Mouse (Mus musculus) adrenal gland, postnatal 4 days (tissue): ENCODE measurements around the gene Mrps14. TPM values are rescaled to one million over a fixed set of nuclear protein-coding genes. Genes with fewer than 3 reads are reported as not detected.

Source experiments
- DNase-seq, 2 experiments: peaks; one replicate each; pipeline ENCODE4 v3.0.0; 2021 to 2022; ENCODE audit warnings: low spot score in 2 of 2, mixed read lengths in 2 of 2
- total RNA-seq, 2 experiments: library from RNA; stranded (reverse); gene quantifications; 2 replicates each; pipeline ENCODE4 v1.2.3; 2021

The Mrps14 gene
- total RNA-seq, 2 experiments from 2014 or later = 85.5 to 87.2 TPM

- no peak for DNase-seq
Observed at GRCm38 (mm10) chr1:160224093-160224492, 29.1 kb downstream of the Mrps14 start.

- DNase-seq = no peak
Observed at GRCm38 (mm10) chr1:160227196-160227595, 32.2 kb downstream of the Mrps14 start.

GRCm38 (mm10) chr1:160227850-160228249 is 32.8 kb downstream of the Mrps14 start:
- DNase-seq = no peak

- DNase-seq = no peak
Observed at GRCm38 (mm10) chr1:160231013-160231412, 36.0 kb downstream of the Mrps14 start.

- no peak for DNase-seq
Observed at GRCm38 (mm10) chr1:160232113-160232512, 37.1 kb downstream of the Mrps14 start.

GRCm38 (mm10) chr1:160233921-160234320 is 38.9 kb downstream of the Mrps14 start:
- no peak for DNase-seq

GRCm38 (mm10) chr1:160237981-160238380 is 43.0 kb downstream of the Mrps14 start:
- no peak for DNase-seq

- no peak for DNase-seq
Observed at GRCm38 (mm10) chr1:160238852-160239443, 43.9 kb downstream of the Mrps14 start.

- DNase-seq = no peak
Observed at GRCm38 (mm10) chr1:160240091-160240490, 45.1 kb downstream of the Mrps14 start.

- no peak for DNase-seq
Observed at GRCm38 (mm10) chr1:160244689-160245088, 49.7 kb downstream of the Mrps14 start.

GRCm38 (mm10) chr1:160245954-160246353 is 50.9 kb downstream of the Mrps14 start:
- DNase-seq = no peak

GRCm38 (mm10) chr1:160246844-160247243 is 51.8 kb downstream of the Mrps14 start:
- no peak for DNase-seq

GRCm38 (mm10) chr1:160247473-160247872 is 52.5 kb downstream of the Mrps14 start:
- no peak for DNase-seq

GRCm38 (mm10) chr1:160249786-160250185 is 54.8 kb downstream of the Mrps14 start:
- no peak for DNase-seq

GRCm38 (mm10) chr1:160250782-160251181 is 55.8 kb downstream of the Mrps14 start:
- DNase-seq = no peak

- no peak for DNase-seq
Observed at GRCm38 (mm10) chr1:160251388-160252007, 56.5 kb downstream of the Mrps14 start.

Other genes with a start within 250 kb of the Mrps14 start
- gene 4930523C07Rik, start 150.8 kb upstream of the Mrps14 start, total RNA-seq = 10 to 100 TPM; 11.0 to 15.6 TPM
- under 1 TPM; 0.45 to 0.93 TPM for gene Tnn, start 41.6 kb upstream of the Mrps14 start, total RNA-seq
- 10 to 100 TPM; 77.2 to 80.7 TPM for gene Cacybp, start 17.7 kb downstream of the Mrps14 start, total RNA-seq